Mouse (Mus musculus) limb, embryonic 14.5 days (tissue): Measurements from ENCODE around the gene Sirt1. TPM values are rescaled to one million over a fixed set of nuclear protein-coding genes. Genes with fewer than 3 reads are reported as not detected.
A peak's percentile ranks its signal among the peaks of the same experiment; 100 is the strongest.

Experiments used
- ATAC-seq: fragments of 200-750 bp; cut with Nextera tagmentation; 2 replicates; pipeline ENCODE4 v1.8.0; 2017; ENCODE audit warnings: low read depth, moderate number of reproducible peaks, moderate TSS enrichment; ENCODE audit not compliant: low FRiP score
- DNase-seq: peaks from one replicate; pipeline ENCODE4 v3.0.0-alpha.2; 2015; ENCODE audit warnings: low spot score
- H3K27ac ChIP-seq: fragments of 300-500 bp; sonication (generic); replicated peaks from 2 replicates; pipeline ENCODE4 v1.5.1; 2014; ENCODE audit warnings: low read depth, mild to moderate bottlenecking, low read length, moderate library complexity, mixed read lengths
- H3K27me3 ChIP-seq: fragments of 300-500 bp; sonication (generic); 2 replicates; pipeline ENCODE4 v1.6.1; 2014; ENCODE audit warnings: low read length, mixed read lengths; ENCODE audit not compliant: control insufficient read depth, insufficient read depth
- H3K36me3 ChIP-seq: fragments of 300-500 bp; sonication (generic); 2 replicates; pipeline ENCODE4 v1.6.1; 2014; ENCODE audit warnings: mild to moderate bottlenecking, low read length, moderate library complexity, mixed read lengths; ENCODE audit not compliant: control insufficient read depth, insufficient read depth
- H3K4me1 ChIP-seq: fragments of 300-500 bp; sonication (generic); 2 replicates; pipeline ENCODE4 v1.6.1; 2014; ENCODE audit warnings: antibody characterized with exemption, low read length, mixed read lengths; ENCODE audit not compliant: control insufficient read depth, insufficient read depth
- H3K4me2 ChIP-seq: fragments of 300-500 bp; sonication (generic); replicated peaks from 2 replicates; pipeline ENCODE4 v1.6.1; 2014; ENCODE audit warnings: low read depth, mild to moderate bottlenecking, low read length, moderate library complexity; ENCODE audit not compliant: severe bottlenecking
- H3K4me3 ChIP-seq: fragments of 300-500 bp; sonication (generic); replicated peaks from 2 replicates; pipeline ENCODE4 v1.5.1; 2014; ENCODE audit warnings: low read length
- H3K9ac ChIP-seq: fragments of 300-500 bp; sonication (generic); 2 replicates; pipeline ENCODE4 v1.6.1; 2014; ENCODE audit warnings: mild to moderate bottlenecking, low read depth, low read length, moderate library complexity; ENCODE audit not compliant: severe bottlenecking
- H3K9me3 ChIP-seq: fragments of 300-500 bp; sonication (generic); 2 replicates; pipeline ENCODE4 v1.6.1; 2016; ENCODE audit warnings: low read length; ENCODE audit not compliant: control insufficient read depth
- POLR2A ChIP-seq: fragments of 200-500 bp; IDR thresholded peaks from 2 replicates; pipeline ENCODE4 v1.8.0; 2012; ENCODE audit warnings: inconsistent platforms, mild to moderate bottlenecking, moderate library complexity, borderline replicate concordance; ENCODE audit not compliant: insufficient read depth, insufficient read length; ENCODE audit errors: extremely low read depth
- WGBS: fragments of 180-500 bp; shearing (Covaris S2); extraction: QIAGEN DNeasy Blood & Tissue Kit; methylation state at CpG from one replicate; pipeline ENCODE4 v1.1.7; 2014; 5-methylcytosine and 5-hydroxymethylcytosine counted together
- polyA plus RNA-seq, 2 experiments: library from polyadenylated mRNA; depleted of rRNA in 1 of 2; stranded (reverse) in 1 of 2; unstranded in 1 of 2; fragments of >200 nt; fragmentation: Nextera tagmentation in 1 of 2; extraction: Ambion mirVana in 1 of 2; gene quantifications; 2 replicates each; pipeline versions ENCODE4 v1.2.1 to v1.2.3; 2012 to 2014

Gene Sirt1
- polyA plus RNA-seq, 2 experiments = 9.6 to 19.4 TPM

DNA sequence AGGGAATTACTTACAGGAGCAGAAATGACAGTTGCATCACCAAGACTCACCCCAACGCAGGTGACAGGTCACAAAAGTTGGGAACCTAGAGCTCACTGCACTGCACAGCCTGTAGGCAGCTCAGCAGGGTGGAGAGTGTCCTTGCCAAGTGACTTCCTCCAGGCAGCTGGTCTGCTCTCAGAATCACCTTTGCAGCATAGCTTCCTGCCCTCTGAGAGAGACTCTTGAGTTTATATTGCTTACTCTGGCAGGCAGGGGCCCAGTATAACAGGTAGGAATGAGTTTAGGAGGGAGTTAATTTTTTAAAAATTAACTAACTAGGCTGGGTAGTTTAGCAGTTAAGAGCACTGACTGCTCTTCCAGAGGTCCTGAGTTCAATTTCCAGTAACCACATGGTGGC is 67.8 kb downstream of the Sirt1 start:
- Histone ChIP-seq H3K9ac (no peak overlapping the region), H3K27ac (no peak overlapping the region), H3K9me3 (no peaks in the 10 kb centered on the region), H3K4me3 (no peak overlapping the region), H3K36me3 (peaks cover 77% of the 10 kb centered on the region), H3K27me3 (no peaks in the 10 kb centered on the region), H3K4me1 (no peaks in the 10 kb centered on the region), H3K4me2 (no peak overlapping the region)
- no peak for TF ChIP-seq POLR2A
- WGBS = 92% methylated on average over 1 of the region's 1 CpGs
- no peak for ATAC-seq
- no peak for DNase-seq

DNA sequence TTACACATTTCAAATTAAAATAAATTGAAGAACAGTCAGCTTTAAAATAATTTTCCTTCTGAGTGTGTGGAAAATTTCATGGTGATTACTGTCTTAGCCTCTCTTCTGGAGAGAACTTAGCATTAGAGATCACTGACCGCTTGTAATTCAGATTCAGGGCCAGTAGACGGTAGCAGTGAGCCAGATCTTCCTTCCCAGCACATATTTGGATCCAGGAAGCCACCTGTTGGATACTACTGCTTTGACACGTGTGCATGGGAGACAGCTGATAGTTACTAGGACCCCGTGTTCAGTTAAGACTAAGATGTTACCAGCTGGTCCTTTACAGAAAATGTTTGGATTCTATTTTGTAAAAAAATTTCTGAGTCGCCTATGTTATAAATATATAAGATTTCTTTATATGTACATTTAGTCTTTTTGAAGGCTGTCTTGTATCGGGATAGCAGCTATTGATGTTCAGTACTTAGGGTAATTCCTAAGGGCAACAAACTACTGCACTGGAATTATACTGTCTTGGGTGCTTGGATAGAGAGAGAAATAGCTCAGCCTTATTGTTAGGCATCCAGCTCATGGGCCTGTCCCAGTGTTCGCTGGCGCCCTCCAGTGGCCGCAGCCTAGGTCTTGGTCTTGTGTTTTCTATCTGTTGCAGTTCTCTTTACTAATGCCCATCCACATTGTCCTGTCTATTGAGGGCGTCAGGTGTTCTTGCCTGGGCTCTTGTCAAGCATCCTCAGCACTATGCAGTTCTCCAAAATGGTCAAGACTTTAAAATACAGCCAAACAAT is 72.7 kb downstream of the Sirt1 start:
- Histone ChIP-seq H3K27ac (no peak overlapping the region), H3K4me2 (no peak overlapping the region), H3K36me3 (peaks cover 76% of the 10 kb centered on the region), H3K27me3 (no peaks in the 10 kb centered on the region), H3K9me3 (no peaks in the 10 kb centered on the region), H3K4me3 (no peak overlapping the region), H3K4me1 (no peaks in the 10 kb centered on the region), H3K9ac (no peak overlapping the region)
- no peak for TF ChIP-seq POLR2A
- WGBS = 44% methylated on average over 10 of the region's 10 CpGs
- DNase-seq (peak; percentile 68), ATAC-seq (peak; percentile 68)

DNA sequence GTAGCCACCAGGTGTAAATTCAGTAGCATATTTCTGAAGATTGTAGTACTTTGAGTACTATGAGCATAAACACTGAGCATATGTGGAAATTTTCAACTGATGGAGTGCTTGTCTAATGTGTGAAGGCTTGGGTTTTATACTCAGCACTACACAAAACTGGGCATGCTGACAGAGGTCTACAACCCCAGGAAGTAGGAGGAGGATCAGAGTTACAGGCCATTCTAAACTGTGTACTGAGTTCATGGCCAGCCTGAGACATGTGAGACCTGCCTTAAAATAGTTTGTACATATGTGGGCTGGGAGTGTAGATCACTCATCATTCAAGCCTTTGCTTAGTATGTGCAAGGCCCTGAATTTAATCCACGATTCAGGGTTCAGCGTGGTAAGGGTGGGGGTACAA is 79.1 kb downstream of the Sirt1 start:
- Histone ChIP-seq H3K27me3 (no peaks in the 10 kb centered on the region), H3K9me3 (no peaks in the 10 kb centered on the region), H3K4me3 (no peak overlapping the region), H3K4me2 (no peak overlapping the region), H3K36me3 (peaks cover 65% of the 10 kb centered on the region), H3K27ac (no peak overlapping the region), H3K9ac (no peak overlapping the region), H3K4me1 (no peaks in the 10 kb centered on the region)
- no peak for TF ChIP-seq POLR2A
- DNase-seq = no peak
- WGBS = 92% methylated on average over 2 of the region's 2 CpGs
- no peak for ATAC-seq

DNA sequence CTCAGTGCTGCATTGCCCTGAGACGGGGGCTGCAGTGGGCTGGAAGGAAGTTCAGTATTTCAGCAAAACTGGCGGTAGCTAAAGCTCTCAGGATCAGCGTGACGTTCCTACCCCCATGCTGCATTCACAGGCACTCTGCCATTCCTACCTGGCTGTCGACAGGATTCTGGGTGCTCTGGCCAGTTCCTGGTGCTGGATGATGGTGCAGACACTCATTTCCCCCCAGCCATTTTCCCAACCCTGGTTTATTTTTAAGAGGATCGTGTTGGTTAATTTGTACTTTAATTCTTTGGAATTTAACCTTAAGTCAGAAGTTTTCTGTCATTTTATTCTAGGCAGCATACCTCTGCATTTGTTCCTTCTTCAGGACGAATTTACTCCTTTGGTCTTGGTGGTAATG is 98.7 kb downstream of the Sirt1 start:
- H3K27me3 ChIP-seq = no peaks in the 10 kb centered on the region
- DNase-seq = no peak
- no peak overlapping the region for H3K4me2 ChIP-seq
- H3K9ac ChIP-seq = no peak overlapping the region
- H3K4me3 ChIP-seq = no peak overlapping the region
- 94% methylated on average over 7 of the region's 7 CpGs for WGBS
- no peaks in the 10 kb centered on the region for H3K9me3 ChIP-seq
- TF ChIP-seq POLR2A = no peak
- ATAC-seq = no peak
- no peak overlapping the region for H3K27ac ChIP-seq
- no peaks in the 10 kb centered on the region for H3K4me1 ChIP-seq
- H3K36me3 ChIP-seq = peaks cover 64% of the 10 kb centered on the region

DNA sequence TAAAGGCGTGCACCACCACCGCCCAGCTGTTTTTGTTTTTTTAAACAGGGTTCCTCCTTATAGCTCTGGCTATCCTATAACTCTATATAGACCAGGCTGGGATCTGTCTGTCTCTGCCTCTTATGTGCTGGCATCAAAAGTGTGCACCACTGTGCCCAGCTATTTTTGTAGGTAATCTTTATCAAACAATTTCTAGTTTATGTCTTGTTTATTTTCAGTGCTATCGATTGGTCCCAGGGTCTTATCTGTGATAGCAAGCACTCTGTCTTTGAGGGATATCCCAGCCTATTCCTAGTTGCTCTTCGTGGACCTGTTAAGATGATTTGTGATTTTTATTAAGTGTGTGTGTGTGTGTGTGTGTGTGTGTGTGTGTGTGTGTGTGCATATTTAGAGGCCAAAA is 99.1 kb downstream of the Sirt1 start:
- DNase-seq = no peak
- Histone ChIP-seq H3K27me3 (no peaks in the 10 kb centered on the region), H3K4me1 (no peaks in the 10 kb centered on the region), H3K4me3 (no peak overlapping the region), H3K9me3 (no peaks in the 10 kb centered on the region), H3K27ac (no peak overlapping the region), H3K36me3 (peaks cover 61% of the 10 kb centered on the region), H3K9ac (no peak overlapping the region), H3K4me2 (no peak overlapping the region)
- ATAC-seq = no peak
- no peak for TF ChIP-seq POLR2A
- 92% methylated on average over 4 of the region's 4 CpGs for WGBS
